Mouse (Mus musculus) urinary bladder, postnatal 36 days (tissue): ENCODE measurements around the gene Ispd.

Experiments used
- DNase-seq, 2 experiments: peaks; one replicate each; pipeline ENCODE4 v3.0.0; 2022; ENCODE audit warnings: low spot score in 2 of 2, mixed read lengths in 1 of 2

Gene Ispd

DNA sequence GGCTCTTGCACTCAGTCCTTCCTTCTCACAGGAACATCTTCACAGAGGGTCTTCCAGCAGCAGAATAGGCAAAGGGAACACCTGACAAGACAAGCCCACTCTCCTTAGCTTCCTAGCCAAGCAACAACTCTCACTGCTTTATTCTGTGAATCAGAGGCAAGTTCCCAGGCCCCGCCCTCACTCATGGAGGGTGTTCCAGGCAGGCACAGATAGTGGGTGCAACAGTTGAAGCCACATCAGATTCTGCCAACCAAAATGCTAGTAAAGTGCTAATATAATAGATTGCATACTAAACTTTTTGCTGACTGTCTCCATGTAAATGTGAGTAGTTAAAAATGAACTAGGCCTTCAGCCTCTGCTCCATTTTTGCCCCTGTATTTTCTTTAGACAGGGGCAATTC is 173.4 kb downstream of the Ispd start:
- no peak for DNase-seq

DNA sequence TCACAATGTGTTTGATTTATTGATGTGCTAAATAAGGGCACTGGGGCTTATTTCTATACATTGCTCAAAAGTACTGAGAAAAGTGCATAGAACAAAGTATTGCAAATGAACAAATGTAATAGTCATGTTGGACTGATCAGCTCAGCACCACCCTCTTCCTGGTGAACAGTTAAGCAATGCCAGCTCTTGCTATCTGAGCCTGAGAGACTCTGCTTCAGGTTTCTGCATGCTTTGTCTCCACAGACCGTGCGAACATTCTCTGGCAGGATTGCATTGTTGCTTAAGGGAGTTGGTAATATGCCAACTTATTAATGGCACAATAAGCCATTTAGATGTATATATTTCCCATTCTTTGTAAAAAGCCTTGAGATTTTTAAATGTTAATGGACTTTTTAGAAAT is 182.9 kb downstream of the Ispd start:
- DNase-seq: no peak

DNA sequence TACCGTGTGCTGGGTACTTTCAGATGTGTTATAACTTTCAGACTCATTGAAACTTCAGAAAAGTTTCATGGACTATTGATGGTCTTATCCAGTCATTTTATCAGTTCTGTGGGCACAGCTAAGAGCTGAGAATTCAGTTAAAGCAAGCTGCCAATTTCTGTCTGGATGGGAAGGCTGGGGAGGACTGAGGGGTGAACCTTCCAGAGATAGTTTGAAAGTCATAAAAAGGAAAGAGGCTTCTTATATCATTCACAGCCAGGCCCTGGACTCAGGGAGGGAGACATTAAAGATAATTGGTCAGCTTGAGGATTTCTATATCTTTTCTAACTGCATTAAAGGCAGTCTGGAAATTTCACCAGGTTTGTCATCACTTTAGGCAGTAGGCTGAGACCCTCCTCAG is 185.7 kb downstream of the Ispd start:
- DNase-seq: no peak

DNA sequence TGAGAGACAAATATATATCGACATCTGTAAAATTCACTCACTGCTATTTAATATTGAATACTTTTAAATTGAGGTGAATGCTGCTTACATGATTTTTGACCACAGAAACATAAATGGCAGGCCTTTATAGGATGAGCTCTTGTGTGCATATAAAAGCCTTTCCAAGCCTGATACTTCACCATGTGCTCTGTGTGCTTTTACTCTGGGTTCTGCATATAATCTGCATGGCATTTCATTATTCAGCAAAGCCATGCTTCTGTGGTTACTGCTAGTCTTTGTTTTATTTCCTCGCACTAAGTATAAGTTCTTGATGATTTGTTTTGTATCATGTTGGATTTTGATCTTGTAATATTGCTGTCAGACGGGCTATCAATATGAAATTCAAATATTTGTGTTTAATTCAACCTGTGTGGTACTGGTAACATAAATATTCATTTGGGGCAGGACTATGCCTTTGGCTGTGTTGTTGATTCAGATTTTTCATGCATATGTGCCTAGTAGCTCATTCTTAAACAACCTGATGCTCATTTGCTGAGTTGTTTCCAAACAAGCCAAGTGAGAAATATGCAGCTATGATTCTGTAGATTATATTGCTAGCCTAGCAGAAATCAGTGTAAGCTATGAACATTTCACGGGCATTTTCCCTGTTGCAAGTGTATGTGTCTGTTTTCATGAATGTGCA is 189.3 kb downstream of the Ispd start:
- DNase-seq: no peak

DNA sequence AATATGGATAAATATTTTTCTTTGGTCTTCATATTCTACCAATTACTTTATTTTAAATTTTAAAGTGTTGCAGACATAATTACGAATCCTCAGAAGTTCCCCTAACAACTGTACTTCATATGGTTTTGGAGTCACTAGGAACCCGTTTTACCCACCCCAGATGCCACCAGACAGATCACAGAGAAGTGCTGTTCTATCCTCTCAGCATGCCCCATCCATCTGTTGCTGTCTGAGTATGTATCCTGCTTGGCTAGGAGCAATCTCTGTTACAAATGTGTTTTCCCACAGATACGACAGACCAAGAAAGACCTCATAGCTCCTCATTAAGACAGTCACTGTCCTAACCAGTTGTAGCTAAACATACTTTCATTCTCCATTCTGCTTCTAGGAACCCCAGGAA is 203.6 kb downstream of the Ispd start:
- no peak for DNase-seq

DNA sequence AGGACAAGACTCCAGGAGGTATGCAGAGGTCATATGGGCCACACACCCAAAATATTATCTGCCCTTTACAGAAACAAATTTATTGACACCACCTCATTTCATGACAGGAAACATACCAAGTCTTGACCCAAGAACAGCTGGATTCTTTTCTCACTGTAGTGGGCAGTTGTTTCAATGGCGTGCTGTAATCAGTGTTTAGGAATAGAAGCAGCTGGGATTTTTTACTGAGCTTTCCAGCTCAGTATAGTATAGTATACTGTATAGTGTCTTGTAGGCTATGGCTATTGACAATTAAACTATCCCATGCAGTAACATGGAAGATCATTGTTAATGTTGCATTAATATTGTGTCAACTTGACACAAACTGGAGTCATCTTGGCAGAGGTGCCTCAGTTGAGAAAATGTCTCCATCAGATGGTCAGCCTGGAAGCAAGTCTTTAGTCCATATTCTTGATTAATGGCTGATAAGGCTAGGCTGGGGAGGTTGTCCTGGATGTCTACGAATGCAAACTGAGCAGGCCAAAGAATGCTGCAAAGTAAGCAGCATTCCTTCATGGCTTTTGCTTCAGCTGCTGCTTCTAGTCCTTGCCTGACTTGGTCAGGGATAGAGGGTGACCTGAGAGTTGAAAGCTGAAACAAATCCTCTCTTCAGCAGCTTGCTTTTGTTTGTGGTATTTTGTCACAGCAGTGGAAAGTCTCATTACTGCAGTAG is 216.4 kb downstream of the Ispd start:
- no peak for DNase-seq

DNA sequence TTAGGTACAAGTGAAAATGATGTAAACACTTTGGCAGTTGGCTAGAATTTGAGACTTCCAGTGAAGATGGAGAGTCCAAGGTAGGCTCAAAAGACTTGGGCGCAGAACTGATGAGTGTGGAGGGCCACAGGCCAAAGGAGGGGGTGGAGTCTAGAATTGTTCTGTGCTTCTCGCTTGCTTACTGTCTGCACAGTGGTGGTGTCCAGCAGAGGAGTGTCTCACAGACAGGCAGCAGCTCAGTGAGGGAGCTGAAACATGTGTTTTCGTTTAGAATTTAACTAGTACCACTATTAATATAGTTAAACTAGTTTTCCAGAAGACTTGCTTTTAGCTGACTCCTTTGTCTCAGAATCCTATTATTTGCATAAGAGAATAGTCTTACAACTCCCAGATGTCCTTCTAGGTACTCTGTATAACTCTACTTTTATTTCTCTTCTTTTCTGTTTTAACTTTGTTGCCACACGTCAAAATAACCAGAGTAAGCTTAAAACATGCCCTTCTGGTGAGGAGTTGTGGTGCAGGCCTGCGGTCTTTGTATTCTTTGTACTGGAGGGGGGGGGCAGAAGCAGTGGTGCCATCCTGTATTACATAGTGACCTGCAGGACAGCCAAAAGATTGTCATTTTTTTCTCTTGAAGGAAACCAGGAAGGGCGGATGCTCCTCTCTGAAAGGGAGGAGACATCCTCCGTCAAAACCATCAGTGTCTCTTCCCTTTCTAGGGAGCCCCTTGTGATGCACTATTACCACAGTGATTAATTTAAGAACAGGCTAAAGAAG is 240.9 kb downstream of the Ispd start:
- no peak for DNase-seq

DNA sequence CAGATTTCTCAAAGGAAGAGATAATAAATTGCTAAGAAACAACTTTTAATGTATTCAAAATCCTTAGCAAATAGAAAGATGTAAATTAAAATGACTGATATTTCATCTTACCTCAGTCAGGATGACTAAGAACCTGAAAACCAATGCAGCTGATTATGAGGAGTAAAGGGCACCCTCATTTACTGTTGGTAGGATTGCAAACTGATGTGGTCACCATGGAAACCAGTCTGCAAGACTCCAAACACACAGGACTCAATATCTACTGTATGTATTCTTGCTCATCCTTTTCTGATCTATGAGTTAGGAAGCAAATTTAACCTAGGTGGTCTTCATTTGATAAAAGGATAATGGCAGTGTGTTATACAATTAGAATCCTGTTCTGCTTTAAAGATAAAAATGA is 246.0 kb downstream of the Ispd start:
- no peak for DNase-seq

DNA sequence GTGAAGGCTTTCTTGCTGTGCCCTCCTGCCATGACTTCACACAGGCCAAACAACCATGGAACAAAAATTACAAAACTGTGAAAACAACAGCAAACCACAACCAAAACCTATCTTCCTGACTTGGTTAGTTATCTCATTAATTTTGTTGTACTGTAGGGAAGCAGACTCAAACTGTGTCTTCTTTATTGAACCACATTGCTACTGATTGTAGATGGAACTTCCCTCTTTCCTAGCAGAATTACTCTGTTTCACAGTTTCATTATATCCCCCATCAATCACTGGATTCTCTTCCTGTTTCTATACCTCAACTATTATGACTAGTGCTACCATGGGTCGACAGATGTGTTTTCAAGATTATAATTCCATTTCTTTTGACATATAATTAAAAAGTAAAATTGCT is 251.2 kb downstream of the Ispd start:
- no peak for DNase-seq

DNA sequence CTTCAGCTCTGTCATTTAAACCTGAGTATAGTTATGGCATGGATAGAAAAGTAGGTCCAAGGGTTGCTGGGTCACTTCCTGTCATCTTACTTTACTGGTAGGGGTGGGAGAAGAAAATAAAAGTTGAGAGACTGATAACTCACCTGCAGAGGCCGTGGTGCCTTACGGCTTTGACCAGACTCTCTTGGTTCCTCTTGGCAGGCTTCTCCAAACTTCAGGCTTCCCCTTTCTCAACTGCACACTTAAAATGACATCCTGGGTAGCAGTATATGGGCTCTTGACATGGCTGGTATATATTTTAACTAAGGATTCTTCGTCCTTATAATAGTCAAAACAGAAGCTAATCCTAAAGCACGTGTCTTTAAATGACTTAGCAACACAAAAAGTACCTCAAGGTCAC is 266.3 kb downstream of the Ispd start:
- DNase-seq: no peak

DNA sequence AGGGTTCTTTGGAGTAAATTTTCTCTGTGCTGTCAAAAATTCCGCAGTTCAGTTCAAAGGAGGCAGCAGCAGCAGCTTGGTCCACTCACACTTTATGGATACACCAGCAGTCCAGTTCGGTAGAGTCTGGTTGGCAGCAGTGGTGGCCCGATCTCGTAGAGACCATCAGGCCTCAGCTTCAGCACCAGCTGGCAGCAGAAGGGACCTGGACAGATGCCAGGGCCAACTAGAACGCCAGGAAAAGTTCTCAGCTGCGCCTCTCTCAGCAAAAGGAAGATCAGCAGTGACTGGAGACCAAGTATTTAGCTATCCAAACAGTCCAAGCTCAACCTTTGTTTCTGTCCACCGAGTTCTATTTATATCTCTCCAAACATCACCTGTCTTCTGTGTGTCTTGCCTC is 281.2 kb downstream of the Ispd start:
- DNase-seq: peak in 1 of 2 experiments; percentile 32

DNA sequence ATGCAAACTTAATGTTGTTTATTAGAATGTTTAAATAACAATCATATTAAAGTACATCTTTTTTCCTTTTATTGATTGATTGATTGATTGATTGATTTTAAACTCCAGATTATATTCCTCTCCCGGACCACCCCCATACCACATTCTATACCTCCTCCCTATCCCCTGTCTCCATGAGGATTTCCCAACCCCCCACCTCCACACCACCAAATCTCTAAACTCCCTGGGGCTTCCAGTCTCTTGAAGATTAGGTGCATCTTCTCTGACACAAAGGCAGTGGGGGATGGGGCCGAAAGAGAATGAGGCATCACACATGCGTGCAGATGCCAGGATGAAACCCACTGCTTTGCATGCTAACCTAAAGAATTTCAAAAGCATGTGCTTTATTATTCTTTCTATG is 283.5 kb downstream of the Ispd start:
- no peak for DNase-seq

DNA sequence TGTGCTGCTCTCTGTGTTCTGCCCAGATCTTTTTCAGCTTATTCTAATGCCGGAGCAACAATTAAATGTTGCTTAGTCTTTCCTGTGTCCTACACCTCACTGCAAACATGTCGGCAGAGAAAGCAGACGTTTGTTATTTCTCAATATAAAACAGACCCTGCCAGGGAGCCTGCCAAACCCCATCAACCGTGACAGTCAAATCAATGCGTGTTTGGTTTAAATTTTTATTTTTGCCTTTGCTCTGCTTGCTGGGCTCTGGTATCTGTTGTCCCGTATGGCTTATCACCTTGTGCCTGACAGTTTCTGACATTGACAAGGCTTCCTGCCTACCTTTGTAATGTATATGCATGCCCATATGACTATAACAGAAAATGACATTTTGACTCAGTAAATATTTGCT is 285.5 kb downstream of the Ispd start:
- DNase-seq: no peak

DNA sequence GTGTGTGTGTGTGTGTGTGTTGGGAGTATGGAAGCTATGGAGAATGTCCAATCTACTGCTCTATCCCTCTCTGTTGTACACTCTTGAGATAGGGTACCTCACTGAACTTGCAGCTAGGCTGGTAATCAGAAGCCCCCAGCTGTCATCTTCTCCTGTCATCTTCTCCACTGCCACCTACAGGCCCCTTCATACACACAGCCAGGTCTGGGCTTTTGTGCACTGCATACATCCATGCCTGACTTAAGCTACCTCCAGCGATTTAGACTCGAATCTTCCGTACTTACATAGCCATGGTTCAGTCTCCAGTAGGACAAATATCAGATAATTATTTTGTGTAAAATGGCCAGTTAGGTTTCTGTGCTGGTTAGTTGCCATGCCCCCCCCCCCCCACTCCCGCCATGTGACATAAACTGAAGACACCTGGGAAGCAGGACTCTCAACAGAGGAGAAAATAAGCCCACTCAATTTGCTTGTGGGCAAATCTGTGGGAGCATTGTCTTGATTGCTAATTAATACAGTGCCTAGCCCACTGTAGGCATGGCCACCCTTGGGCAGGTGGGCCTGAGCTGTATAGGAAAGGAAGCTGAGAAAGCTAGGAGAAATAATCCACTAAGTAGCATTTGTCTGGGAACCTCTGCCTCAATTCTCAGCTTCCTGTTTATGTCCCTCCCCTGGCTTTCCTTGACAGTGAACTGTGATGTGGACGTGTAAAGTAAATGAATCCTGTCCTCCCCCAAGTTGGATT is 289.1 kb downstream of the Ispd start:
- no peak for DNase-seq

DNA sequence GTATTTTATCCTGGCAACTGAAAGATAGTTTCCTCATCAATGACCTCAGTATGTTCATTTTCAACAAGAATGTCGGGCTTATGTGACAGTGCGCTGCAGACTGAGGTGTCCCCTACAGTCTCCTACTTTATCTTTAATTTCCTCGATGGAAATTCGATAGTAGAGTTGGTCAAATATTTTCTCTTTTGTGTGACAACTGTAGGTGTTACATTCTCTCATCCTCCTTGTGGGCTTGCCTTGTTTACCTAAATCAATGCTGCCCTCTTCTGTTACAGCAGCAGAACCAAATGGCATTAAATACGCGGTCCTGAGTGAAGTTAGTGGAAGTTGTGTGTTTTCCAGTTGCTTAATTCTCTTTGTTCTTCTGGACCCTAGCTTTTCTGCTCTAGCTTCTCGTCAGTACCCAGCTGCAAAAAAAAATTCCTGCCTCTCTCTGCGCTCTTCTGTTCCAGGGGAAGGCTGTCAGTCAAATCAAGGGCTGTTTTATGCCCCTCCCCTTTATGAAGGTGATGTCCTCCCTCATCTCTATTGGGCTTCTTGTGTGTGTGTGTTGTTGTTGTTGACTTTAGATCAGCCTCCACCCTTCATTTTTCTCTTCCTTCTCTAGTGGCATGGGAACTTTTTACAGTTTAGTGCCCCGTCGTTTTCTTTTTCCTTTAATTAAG is 289.8 kb downstream of the Ispd start:
- DNase-seq: no peak

DNA sequence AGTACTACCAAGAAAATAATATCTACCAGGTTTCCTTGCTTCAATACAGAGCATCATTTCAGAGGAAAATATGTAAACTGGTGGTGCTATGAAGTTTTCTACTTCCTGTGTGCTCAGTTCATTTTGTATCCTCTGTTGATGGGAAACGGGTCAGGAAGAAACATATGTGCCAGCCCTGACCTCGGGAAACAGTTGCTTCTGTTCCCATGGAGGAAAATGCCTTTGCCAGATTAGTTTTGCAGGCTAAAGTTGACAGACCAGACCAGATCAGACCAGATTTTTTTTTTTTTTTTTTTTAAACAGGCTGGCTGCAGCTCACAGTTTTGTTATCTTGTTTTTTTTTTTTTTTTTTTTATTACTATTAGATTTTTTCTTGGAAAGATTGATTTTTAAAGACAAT is 293.2 kb downstream of the Ispd start:
- no peak for DNase-seq

DNA sequence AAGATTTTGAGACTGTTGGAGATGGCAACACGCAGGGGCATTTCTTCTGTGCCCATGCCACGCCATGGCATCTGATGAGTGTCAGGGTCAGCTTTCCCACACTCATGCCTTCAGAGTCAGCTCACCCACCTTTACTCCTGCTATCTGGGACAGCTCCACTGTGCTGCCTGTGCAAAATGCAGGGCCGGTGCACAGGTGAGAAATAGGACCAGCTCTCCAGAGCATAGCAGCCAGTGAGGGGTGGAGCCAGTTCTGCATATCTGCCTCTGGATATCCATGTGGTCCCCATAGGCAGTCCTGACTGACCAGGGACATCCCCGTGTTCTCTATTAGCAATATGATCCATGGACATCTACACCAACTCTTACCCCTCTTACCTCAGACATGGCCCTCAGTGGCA is 297.0 kb downstream of the Ispd start:
- DNase-seq: no peak

DNA sequence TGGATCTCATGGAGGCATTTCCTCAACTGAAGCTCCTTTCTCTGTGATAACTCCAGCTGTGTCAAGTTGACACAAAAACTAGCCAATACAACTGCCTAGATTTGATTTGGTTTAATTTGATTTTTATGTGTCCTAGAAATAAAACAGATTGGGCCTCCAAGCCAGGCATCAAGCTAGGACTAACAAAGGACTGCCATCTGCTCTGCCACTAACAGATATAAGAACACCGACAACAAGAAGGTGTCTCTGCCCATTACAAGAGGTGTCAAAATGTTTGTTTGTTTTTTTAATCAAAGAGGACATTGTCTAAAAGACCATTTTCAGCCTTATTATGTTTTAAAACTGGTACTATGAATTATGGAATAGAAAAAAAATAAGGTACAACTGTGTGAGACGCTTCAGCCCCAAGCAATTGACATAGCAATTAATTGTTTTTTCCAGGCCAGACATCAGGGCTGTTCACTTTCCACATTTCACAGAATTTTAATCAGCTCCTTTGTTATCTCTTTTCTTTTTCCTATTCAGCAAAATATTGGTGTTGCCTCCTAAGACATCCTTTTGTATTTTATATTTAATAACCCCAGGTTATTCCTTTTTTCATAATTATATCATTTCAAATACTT is 299.7 kb downstream of the Ispd start:
- DNase-seq: no peak

DNA sequence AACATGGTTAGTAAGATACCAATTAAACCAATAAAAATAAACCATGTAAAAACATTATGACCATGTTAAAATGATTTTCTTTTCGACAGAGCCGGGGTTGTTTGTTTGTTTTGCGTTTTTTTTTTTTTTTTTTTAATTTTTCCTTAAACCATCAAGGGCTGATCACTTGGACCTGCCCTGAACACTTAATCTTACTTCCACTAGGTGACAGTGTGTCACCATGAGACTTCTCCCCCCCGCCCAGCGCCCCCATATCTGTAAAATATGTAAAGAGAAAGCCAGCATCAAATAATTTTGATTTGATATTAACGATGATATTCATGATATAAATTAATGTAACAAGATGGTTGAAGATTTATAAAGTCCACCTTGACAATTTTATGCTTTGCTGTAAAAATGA is 300.5 kb downstream of the Ispd start:
- DNase-seq: no peak

DNA sequence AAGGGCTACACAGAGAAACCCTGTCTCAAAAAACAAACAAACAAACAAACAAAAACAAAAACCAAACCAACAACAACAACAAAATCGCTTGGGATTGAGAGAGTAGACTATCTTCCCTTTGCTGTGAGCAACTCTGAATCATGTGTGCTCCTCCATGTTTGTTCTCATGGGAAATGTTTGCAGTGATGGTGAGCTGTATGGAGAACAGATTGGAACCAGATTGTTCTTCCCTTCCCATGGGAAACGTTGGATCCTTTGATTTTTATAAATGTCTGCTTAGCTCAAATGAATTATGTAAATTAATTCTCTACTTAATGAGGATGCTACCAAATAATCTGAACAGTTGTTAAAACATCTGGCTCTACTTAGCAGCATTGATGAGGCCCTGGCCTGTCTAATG is 312.8 kb downstream of the Ispd start:
- DNase-seq: no peak

DNA sequence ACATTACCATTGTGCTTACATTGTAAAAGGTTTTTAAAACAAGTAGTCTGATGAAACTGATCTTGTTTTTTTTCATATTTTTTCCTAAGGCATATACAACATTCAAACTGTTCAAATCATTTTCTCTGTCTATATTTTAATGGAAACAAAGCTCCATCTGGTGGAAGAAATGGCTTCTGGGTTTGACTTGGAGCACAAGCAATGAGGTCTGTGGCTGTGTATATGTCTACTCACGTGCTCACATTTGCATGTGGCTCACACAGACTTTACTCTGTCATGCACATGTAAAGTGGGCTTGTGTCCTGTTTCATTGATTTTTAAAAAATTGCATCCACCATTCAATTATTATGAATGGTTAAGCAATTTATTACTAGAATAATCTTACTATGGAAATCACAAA is 323.1 kb downstream of the Ispd start:
- DNase-seq: no peak
